Mouse (Mus musculus): Measurements from ENCODE around the gene 1810009J06Rik.
"Not testable (repeated sequence)": the region's sequence is repeated elsewhere in the genome, so short reads cannot be mapped to it uniquely, and the experiment has no call there.

1810009J06Rik gene

GRCm38 (mm10) chr6:40964454-40964853, at the start of gene 1810009J06Rik:
TSS of gene 1810009J06Rik (plus strand) at chr6:40964754.
- DNase-seq (ENCODE audit: low spot score in 2 of 2), result not testable (repeated sequence)

GRCm38 (mm10) chr6:40919954-40920353, 44.6 kb upstream of the 1810009J06Rik start:
- no peak for DNase-seq (ENCODE audit: low spot score in 2 of 2)

DNA sequence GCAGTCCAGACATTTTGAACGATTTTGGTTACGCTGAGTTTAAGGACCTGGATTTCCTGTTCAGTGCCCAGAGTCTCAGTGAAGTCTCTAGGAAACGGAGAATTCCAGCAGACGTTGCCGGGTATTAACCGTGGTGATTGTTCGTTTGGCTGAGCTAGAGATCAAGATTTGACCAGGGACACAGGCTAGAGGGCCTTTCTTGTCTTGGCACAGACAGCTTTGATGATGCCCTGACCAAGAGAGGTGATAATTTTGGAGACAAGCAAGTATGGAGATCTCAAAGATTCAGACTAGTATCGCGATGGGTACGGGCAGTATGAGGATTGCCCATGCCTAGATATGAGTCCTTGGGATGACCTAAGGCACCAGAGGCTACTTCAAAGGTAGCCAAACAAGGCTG, 24.1 kb upstream of the 1810009J06Rik start, which contains the start of gene 1700074P13Rik:
1700074P13Rik (minus strand) TSS at position 101 of the 400 bp plus-strand sequence.
- no peak for DNase-seq (ENCODE audit: low spot score in 2 of 2)

- no peak for DNase-seq (ENCODE audit: low spot score in 2 of 2)
These were observed 12.8 kb upstream of the 1810009J06Rik start, which contains the start of gene Gm4744 for GRCm38 (mm10) chr6:40951770-40952169. TSS of gene Gm4744 (minus strand) at chr6:40951870.

- DNase-seq (ENCODE audit: low spot score in 2 of 2), result no peak
These were observed 10.8 kb upstream of the 1810009J06Rik start for GRCm38 (mm10) chr6:40953716-40954115.

DNA sequence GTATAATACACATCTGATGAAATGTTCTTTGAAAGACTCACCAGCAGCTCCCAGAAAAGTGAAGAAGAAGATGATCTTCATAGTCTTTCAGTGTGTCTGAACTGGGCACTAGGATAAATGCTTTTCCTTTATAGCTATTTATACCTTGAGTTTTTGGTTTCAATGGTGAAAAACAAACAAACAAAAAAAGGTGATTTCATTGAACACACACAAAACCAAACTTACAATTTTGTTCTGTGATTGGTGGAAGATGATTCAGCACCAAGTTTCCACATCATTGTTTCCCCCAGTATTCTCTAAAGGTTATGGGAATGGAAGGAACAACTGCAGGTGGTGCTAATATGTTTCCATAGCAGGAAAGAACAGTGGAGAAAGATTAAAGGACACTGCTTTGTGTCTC, 34.8 kb downstream of the 1810009J06Rik start, which contains the start of gene Gm2663:
Gm2663 (minus strand) TSS at position 101 of the 400 bp plus-strand sequence.
- DNase-seq (ENCODE audit: low spot score in 2 of 2), result not testable (repeated sequence)

DNA sequence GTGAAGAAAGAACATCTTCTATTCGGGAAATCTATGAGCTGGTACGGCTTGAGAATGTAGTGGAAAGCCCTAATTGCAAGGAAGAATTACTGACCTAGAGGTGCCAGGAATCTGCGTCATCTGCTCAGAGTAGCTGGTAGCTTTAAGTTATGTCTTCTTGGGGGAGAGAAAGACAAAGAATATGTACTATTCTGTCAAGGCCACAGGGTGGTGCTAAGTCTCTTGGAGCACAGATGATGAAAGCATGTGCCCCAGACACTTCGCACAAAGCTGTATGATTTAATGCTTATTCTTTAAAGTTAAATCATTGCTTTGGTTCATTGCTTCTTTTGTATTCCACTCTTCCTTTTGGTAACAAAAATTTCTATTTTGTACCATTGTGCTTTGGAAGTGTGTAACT, 50.5 kb downstream of the 1810009J06Rik start:
- DNase-seq (ENCODE audit: low spot score in 2 of 2), result no peak

All from spleen, postnatal 14 days (tissue).